Mouse (Mus musculus) kidney, embryonic 14.5 days (tissue): Measurements from ENCODE around the gene Rfc1. TPM values are rescaled to one million over a fixed set of nuclear protein-coding genes. Genes with fewer than 3 reads are reported as not detected.

ENCODE experiments used
- ATAC-seq: fragments of 200-750 bp; cut with Nextera tagmentation; 2 replicates; pipeline ENCODE4 v1.8.0; 2017; ENCODE audit warnings: moderate number of reproducible peaks, mild to moderate bottlenecking, moderate TSS enrichment, moderate library complexity; ENCODE audit not compliant: low FRiP score, low TSS enrichment
- H3K27ac ChIP-seq: fragments of 300-500 bp; sonication (generic); 2 replicates; pipeline ENCODE4 v1.5.1; 2014; ENCODE audit warnings: low read depth, mild to moderate bottlenecking, low read length, moderate library complexity, mixed read lengths
- H3K27me3 ChIP-seq: fragments of 300-500 bp; sonication (generic); 2 replicates; pipeline ENCODE4 v1.6.1; 2014; ENCODE audit warnings: mild to moderate bottlenecking, low read length; ENCODE audit not compliant: control insufficient read depth, insufficient read depth
- H3K36me3 ChIP-seq: fragments of 300-500 bp; sonication (generic); 2 replicates; pipeline ENCODE4 v1.6.1; 2014; ENCODE audit warnings: low read length, mixed read lengths; ENCODE audit not compliant: control insufficient read depth, insufficient read depth
- H3K4me1 ChIP-seq: fragments of 300-500 bp; sonication (generic); 2 replicates; pipeline ENCODE4 v1.6.1; 2014; ENCODE audit warnings: low read length, mixed read lengths; ENCODE audit not compliant: control insufficient read depth, insufficient read depth
- H3K4me2 ChIP-seq: fragments of 300-500 bp; sonication (generic); replicated peaks from 2 replicates; pipeline ENCODE4 v1.6.1; 2014; ENCODE audit warnings: low read depth, mild to moderate bottlenecking, low read length
- H3K4me3 ChIP-seq: fragments of 300-500 bp; sonication (generic); 2 replicates; pipeline ENCODE4 v1.5.1; 2014; ENCODE audit warnings: mild to moderate bottlenecking, low read length
- H3K9ac ChIP-seq: fragments of 300-500 bp; sonication (generic); 2 replicates; pipeline ENCODE4 v1.6.1; 2014; ENCODE audit warnings: low read depth, mild to moderate bottlenecking, low read length, moderate library complexity
- H3K9me3 ChIP-seq: fragments of 300-500 bp; sonication (generic); 2 replicates; pipeline ENCODE4 v1.6.1; 2016; ENCODE audit warnings: low read length; ENCODE audit not compliant: control insufficient read depth
- WGBS: fragments of 180-500 bp; shearing (Covaris S2); extraction: QIAGEN DNeasy Blood & Tissue Kit; methylation state at CpG from one replicate; pipeline ENCODE4 v1.1.7; 2014; 5-methylcytosine and 5-hydroxymethylcytosine counted together
- polyA plus RNA-seq: library from polyadenylated mRNA; unstranded; fragments of >200 nt; fragmentation: Nextera tagmentation; extraction: Ambion mirVana; gene quantifications from 2 replicates; pipeline ENCODE4 v1.2.1, GENCODE M21; 2014

Gene Rfc1
- polyA plus RNA-seq, 1 experiment from 2014 or later, result 100 TPM

- Histone ChIP-seq H3K4me2 (no peak within 1 kb of the TSS; the same call in 1 of the 2 replicates), H3K27me3 (no peaks in the 10 kb centered on the region), H3K9me3 (no peaks in the 10 kb centered on the region), H3K9ac (no peak within 1 kb of the TSS), H3K36me3 (no peaks in the 10 kb centered on the region), H3K4me3 (no peak within 1 kb of the TSS), H3K4me1 (no peaks in the 10 kb centered on the region), H3K27ac (no peak within 1 kb of the TSS)
- no peak for ATAC-seq
- 60% methylated on average over 15 of the region's 15 CpGs for WGBS
These were observed 12.7 kb upstream of the Rfc1 start, which contains the start of gene Klb for GRCm38 (mm10) chr5:65348168-65348567. TSS of gene Klb (plus strand) at chr5:65348314.

DNA sequence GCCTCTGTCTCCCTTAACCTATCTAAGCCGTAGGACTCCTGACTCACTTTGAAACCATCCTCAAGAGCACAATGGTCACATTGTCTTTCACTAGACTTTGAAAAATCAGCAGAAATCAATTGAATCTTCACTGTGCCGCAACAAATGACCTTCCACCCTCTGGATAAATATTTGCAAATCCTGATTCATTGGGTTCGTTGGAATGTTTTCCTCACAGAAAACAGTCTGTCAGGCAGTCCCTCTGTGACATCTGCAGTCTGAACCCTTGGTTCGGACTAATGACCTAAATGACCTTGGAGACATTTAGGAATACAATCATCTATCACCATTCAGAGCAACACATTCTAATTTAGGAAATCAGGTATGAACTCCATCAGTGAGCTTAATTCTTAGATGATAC is 4.7 kb upstream of the Rfc1 start:
- H3K27me3 ChIP-seq, result no peaks in the 10 kb centered on the region
- no peaks in the 10 kb centered on the region for H3K4me1 ChIP-seq
- no peak overlapping the region for H3K4me3 ChIP-seq
- H3K27ac ChIP-seq, result no peak overlapping the region
- no peak overlapping the region for H3K9ac ChIP-seq
- H3K36me3 ChIP-seq, result no peaks in the 10 kb centered on the region
- no peaks in the 10 kb centered on the region for H3K9me3 ChIP-seq
- 66% methylated on average over 4 of the region's 4 CpGs for WGBS
- ATAC-seq, result no peak
- H3K4me2 ChIP-seq, result no peak overlapping the region

DNA sequence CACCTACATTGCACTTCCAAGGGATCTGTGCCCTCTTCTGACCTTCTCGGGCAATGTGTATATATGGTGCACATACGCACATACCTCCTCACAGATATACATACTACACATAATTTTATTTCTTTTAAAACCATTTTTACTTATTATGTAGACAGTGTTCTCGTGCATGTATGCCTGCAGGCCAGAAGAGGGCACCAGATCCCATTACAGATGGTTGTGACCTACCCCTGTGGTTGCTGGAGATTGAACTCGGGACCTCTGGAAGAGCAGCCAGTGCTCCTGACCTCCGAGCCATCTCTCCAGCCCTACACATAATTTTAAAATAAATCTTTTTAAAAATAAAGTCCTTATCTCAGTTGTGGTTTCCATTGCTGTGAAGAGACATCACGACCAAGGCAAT is 2.9 kb upstream of the Rfc1 start:
- Histone ChIP-seq H3K36me3 (0 out of 2 replicates have a peak, but pooled peaks cover 3% of the 10 kb centered on the region), H3K27me3 (no peaks in the 10 kb centered on the region), H3K27ac (no peak overlapping the region), H3K4me1 (peaks cover 7% of the 10 kb centered on the region; the same call in 1 of the 2 replicates), H3K4me3 (no peak overlapping the region), H3K4me2 (no peak overlapping the region), H3K9ac (no peak overlapping the region), H3K9me3 (no peaks in the 10 kb centered on the region)
- WGBS, result 84% methylated on average over 6 of the region's 6 CpGs
- no peak for ATAC-seq

DNA sequence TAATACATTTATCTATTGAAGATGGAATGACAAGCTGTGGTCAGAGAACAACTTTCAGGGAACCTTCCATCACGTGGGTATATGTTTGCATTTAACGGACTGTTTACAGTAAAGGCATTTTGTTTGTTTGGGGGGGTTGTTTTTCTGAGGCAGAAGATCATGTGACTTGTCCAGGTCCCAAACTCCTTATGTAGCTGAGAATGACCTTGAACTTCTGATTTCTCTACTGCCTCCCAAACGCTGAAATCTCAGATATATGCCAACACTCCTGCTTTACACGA is 545 bp upstream of the Rfc1 start:
- WGBS, result 29% methylated on average over 4 of the region's 4 CpGs

DNA sequence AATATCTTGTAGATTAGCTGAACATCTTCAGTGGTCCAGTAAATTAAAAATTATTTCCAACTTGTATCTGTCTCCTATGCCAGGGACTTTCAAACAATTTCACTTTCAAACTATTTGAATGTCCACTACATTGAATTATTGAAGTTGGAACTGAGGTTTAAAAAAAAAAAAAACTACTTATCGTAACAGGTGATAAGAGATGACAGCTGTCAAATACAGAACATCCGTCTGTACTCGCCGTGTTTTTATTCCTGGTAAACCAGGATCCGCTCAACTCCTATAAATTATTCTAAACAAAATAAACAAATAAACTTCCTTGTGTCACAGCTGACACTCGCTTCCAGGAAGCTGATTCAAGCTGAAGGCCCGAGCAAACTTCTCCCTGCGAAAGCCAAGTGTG is 682 bp downstream of the Rfc1 start:
- Histone ChIP-seq H3K27me3 (no peaks in the 10 kb centered on the region), H3K4me1 (peaks cover 7% of the 10 kb centered on the region; the same call in 1 of the 2 replicates), H3K4me3 (peak overlapping the region; percentile 94), H3K9ac (peak overlapping the region; percentile 89), H3K27ac (peak overlapping the region; percentile 85), H3K4me2 (peak overlapping the region; percentile 78), H3K9me3 (no peaks in the 10 kb centered on the region), H3K36me3 (peaks cover 3% of the 10 kb centered on the region; the same call in 1 of the 2 replicates)
- 4% methylated on average over 8 of the region's 8 CpGs for WGBS
- no peak for ATAC-seq

More for the DNA sequence above, 545 bp upstream of the Rfc1 start:
- Histone ChIP-seq H3K27me3 (no peaks in the 10 kb centered on the region), H3K36me3 (peaks cover 3% of the 10 kb centered on the region; the same call in 1 of the 2 replicates), H3K4me2 (peak overlapping the region; percentile 78), H3K9me3 (no peaks in the 10 kb centered on the region), H3K27ac (no peak overlapping the region), H3K9ac (no peak overlapping the region), H3K4me3 (peak overlapping the region; percentile 94), H3K4me1 (peaks cover 7% of the 10 kb centered on the region; the same call in 1 of the 2 replicates)
- peak; percentile 7; the same call in 1 of the 2 replicates for ATAC-seq

DNA sequence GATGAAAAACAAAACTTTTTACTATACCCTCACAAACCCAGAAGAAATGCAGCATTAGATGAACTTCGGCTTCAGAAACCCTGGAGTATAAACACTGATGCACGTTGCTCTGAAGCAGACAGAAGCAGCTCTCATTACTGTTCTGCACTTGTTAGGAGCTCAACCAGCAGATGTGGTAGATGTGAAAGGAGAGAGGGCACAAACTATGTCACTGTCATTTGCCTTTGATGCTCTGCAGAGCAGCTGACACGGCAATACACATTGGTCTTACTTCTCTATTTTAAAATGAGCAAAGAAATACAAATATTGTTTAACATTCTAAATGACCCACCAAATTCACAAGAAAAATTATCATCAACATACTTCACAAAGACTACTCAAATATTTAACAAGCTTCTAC is 5.5 kb downstream of the Rfc1 start:
- no peaks in the 10 kb centered on the region for H3K27me3 ChIP-seq
- H3K4me3 ChIP-seq, result no peak overlapping the region
- H3K4me1 ChIP-seq, result peaks cover 7% of the 10 kb centered on the region; the same call in 1 of the 2 replicates
- H3K27ac ChIP-seq, result no peak overlapping the region
- WGBS, result 78% methylated on average over 3 of the region's 3 CpGs
- no peak for ATAC-seq
- H3K4me2 ChIP-seq, result no peak overlapping the region
- peaks cover 3% of the 10 kb centered on the region; the same call in 1 of the 2 replicates for H3K36me3 ChIP-seq
- no peak overlapping the region for H3K9ac ChIP-seq
- H3K9me3 ChIP-seq, result no peaks in the 10 kb centered on the region

GRCm38 (mm10) chr5:65326212-65326611 is 9.3 kb downstream of the Rfc1 start:
- 83% methylated on average over 5 of the region's 5 CpGs for WGBS
- no peak overlapping the region for H3K27ac ChIP-seq
- H3K27me3 ChIP-seq, result no peaks in the 10 kb centered on the region
- H3K9ac ChIP-seq, result no peak overlapping the region
- H3K4me1 ChIP-seq, result peaks cover 4% of the 10 kb centered on the region; the same call in 1 of the 2 replicates
- no peaks in the 10 kb centered on the region for H3K9me3 ChIP-seq
- no peaks in the 10 kb centered on the region; the same call in 1 of the 2 replicates for H3K36me3 ChIP-seq
- ATAC-seq, result no peak
- H3K4me3 ChIP-seq, result no peak overlapping the region
- no peak overlapping the region; the same call in 1 of the 2 replicates for H3K4me2 ChIP-seq

DNA sequence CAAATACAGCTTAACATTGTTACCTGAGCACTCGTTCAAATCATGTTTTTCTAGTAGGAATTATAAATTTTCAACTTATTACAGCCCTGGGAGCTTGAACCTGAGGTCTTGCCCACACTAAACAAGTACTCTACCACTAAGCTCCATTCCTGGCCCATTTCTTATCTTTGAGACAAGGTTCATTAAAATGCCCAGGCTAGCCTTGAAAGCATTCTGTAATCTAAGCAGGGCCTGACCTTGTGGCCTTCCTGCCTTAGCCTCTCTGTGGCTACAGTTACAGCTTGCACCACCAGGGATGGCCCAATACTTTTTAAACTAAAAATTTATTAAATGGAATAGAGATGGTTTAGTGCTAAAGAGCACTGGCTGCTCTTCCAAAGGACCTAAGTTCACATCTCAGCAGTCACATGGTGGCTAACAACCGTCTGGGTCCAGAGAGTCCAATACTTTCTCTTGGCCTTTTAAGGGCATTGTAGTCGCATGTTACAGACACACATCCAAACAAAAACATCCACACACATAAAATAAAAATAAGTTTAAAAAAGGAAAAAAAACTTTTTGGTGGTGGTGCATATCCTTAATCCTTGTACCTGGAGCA is 10.6 kb downstream of the Rfc1 start:
- no peak overlapping the region for H3K27ac ChIP-seq
- H3K9me3 ChIP-seq, result no peaks in the 10 kb centered on the region
- no peaks in the 10 kb centered on the region for H3K27me3 ChIP-seq
- H3K9ac ChIP-seq, result no peak overlapping the region
- ATAC-seq, result no peak
- 78% methylated on average over 3 of the region's 3 CpGs for WGBS
- H3K4me2 ChIP-seq, result no peak overlapping the region
- H3K4me3 ChIP-seq, result no peak overlapping the region
- no peaks in the 10 kb centered on the region; the same call in 1 of the 2 replicates for H3K36me3 ChIP-seq
- peaks cover 4% of the 10 kb centered on the region; the same call in 1 of the 2 replicates for H3K4me1 ChIP-seq

DNA sequence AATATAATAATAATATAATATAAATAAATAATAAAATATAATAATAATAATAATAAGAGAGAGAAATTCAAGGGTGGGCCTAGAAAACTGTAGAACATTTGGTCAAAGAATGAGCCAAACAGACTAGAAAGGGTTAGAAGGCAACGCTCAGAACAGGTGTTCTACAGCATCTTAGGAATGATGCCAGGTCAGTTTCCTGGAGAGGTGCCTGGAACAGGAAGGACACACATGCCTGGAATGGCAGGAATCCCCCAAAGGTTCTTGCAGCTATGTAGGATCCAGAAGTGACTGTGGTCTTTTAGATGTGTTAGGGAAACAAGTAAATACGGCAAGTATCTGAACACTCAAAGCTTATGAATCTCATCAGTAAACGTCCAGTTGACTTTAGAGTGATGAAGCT is 11.2 kb downstream of the Rfc1 start:
- ATAC-seq, result no peak
- peaks cover 2% of the 10 kb centered on the region; the same call in 1 of the 2 replicates for H3K36me3 ChIP-seq
- no peak overlapping the region for H3K4me2 ChIP-seq
- H3K4me1 ChIP-seq, result peaks cover 4% of the 10 kb centered on the region; the same call in 1 of the 2 replicates
- no peak overlapping the region for H3K4me3 ChIP-seq
- no peaks in the 10 kb centered on the region for H3K9me3 ChIP-seq
- H3K27ac ChIP-seq, result no peak overlapping the region
- WGBS, result 97% methylated on average over 3 of the region's 3 CpGs
- H3K27me3 ChIP-seq, result no peaks in the 10 kb centered on the region
- H3K9ac ChIP-seq, result no peak overlapping the region
